Mouse (Mus musculus): ENCODE results near the gene Tjp2. TPM values are rescaled to one million over a fixed set of nuclear protein-coding genes. Genes with fewer than 3 reads are reported as not detected.
"Not testable (repeated sequence)": the region's sequence is repeated elsewhere in the genome, so short reads cannot be mapped to it uniquely, and the experiment has no call there.

Gene Tjp2
- polyA plus RNA-seq, 1 experiment from 2014 or later, result 19.2 TPM

DNA sequence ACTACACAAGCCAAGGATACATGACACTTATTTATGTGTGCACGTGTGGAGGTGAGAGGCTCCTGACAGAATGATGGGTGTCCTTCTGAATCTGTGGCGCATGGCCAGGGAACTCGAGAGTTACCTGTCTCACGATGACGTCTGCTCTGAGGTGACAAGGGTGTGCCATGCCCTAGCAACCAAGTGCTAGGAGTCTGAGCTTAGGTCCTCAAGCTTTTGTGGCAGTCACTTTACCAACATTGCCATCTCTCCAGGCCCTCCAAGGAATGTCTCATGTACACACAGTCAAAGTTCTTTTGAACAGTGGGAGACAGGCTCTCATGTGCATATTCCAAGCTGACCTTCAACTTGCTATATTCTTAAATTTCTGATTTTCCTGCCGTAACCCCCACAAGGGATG lies 33.1 kb upstream of the Tjp2 start:
- H3K4me2 ChIP-seq (replicated peaks), result no peak overlapping the region
- H3K4me3 ChIP-seq (replicated peaks), result no peak overlapping the region
- H3K36me3 ChIP-seq, result peaks cover 13% of the 10 kb centered on the region
- no peak for ATAC-seq (ENCODE audit: insufficient number of reproducible peaks, low FRiP score, low TSS enrichment, low read depth)
- H3K9me3 ChIP-seq (replicated peaks), result no peaks in the 10 kb centered on the region
- H3K27ac ChIP-seq (replicated peaks), result no peak overlapping the region
- no peak overlapping the region for H3K9ac ChIP-seq
- H3K4me1 ChIP-seq, result no peaks in the 10 kb centered on the region
- H3K27me3 ChIP-seq, result no peaks in the 10 kb centered on the region
- WGBS, result 88% methylated on average over 6 of the region's 6 CpGs

DNA sequence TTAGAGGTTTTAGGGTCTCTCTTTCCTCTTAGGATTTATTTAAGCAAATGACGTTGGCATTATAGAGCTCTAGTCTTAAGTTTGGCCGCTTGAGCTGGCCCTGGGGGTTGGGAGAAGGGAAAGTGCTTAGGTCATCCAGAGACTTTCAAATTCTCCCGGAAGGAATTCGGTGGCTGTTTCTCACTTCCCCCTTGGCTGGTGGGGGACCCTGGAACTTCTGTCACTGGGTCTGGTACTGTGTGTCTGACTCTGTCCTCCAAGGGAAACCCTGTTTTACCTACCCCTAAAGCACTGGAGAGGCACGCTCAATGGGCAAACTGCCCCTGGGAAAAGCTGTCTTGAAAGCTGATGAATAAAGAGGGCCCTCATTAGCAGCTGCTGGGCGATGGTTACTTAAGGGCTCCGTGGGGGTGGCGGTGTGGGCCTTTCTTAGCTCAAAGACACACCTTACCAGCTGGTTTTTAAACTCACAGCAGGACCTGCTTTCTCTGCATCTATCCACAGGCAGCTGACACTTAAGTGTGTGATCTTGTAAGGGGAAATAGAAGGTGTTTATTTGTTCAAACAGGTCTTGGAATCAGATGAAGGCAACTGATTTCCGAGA lies 28.9 kb upstream of the Tjp2 start:
- Histone ChIP-seq H3K36me3 (no peaks in the 10 kb centered on the region), H3K27me3 (no peaks in the 10 kb centered on the region), H3K9ac (no peak overlapping the region), H3K9me3 (replicated peaks) (no peaks in the 10 kb centered on the region), H3K4me3 (replicated peaks) (no peak overlapping the region), H3K4me2 (replicated peaks) (no peak overlapping the region), H3K4me1 (peaks cover 6% of the 10 kb centered on the region), H3K27ac (replicated peaks) (no peak overlapping the region)
- no peak for ATAC-seq (ENCODE audit: insufficient number of reproducible peaks, low FRiP score, low TSS enrichment, low read depth)
- WGBS, result 29% methylated on average over 9 of the region's 9 CpGs

DNA sequence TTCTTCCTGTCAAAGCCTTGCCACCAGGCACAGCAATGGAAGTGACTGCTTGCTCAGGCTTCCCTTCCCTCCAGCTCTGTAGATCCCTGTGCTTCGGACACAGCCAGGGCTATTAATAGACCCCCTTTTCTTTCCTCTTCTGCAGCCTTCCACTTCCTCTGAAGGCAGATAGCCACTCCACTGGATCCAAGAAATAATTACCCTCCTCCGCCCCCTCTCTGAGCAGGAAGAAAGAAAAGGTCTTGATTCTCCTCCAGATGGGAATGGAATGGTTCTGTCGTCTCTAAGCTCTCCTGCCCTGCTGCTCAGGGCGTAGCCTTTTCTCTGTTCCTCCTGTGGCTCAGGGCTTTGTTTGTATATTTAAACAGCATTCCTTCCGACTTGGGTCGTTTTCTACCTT lies 27.0 kb upstream of the Tjp2 start:
- Histone ChIP-seq H3K4me1 (peaks cover 6% of the 10 kb centered on the region), H3K36me3 (no peaks in the 10 kb centered on the region), H3K4me2 (replicated peaks) (no peak overlapping the region), H3K9me3 (replicated peaks) (no peaks in the 10 kb centered on the region), H3K27me3 (no peaks in the 10 kb centered on the region), H3K4me3 (replicated peaks) (no peak overlapping the region), H3K27ac (replicated peaks) (0 out of 2 replicates have a peak overlapping the region, but pooled peaks have one; percentile 5), H3K9ac (no peak overlapping the region)
- 15% methylated on average over 6 of the region's 6 CpGs for WGBS
- ATAC-seq (ENCODE audit: insufficient number of reproducible peaks, low FRiP score, low TSS enrichment, low read depth), result no peak; the same call in 1 of the 2 replicates

DNA sequence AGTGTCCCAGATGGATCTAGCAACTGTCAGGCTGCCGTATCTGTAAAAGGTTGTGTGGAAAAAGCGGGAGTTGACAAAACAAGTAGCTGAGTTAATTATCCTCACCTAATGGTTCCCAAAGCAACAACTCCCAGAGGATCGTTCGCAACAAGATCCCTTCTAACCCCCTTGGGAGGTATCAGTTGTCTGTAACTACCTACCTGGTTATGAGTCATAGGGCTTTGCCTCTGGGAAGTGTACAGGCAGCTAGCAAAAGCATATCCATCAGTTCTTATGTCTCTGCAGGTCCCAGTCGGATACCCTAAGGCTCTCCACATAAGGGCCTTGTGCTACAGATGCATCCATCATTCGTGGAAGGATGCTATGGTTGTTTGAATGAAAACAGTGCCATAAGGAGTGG lies 18.5 kb upstream of the Tjp2 start:
- H3K36me3 ChIP-seq, result no peaks in the 10 kb centered on the region
- H3K4me1 ChIP-seq, result peaks cover 5% of the 10 kb centered on the region; the same call in 1 of the 2 replicates
- H3K27me3 ChIP-seq, result no peaks in the 10 kb centered on the region
- H3K27ac ChIP-seq (replicated peaks), result no peak overlapping the region
- H3K4me3 ChIP-seq (replicated peaks), result no peak overlapping the region
- peak; percentile 77 for ATAC-seq (ENCODE audit: insufficient number of reproducible peaks, low FRiP score, low TSS enrichment, low read depth)
- no peaks in the 10 kb centered on the region for H3K9me3 ChIP-seq (replicated peaks)
- WGBS, result 63% methylated on average over 6 of the region's 6 CpGs
- no peak overlapping the region for H3K9ac ChIP-seq
- H3K4me2 ChIP-seq (replicated peaks), result no peak overlapping the region

DNA sequence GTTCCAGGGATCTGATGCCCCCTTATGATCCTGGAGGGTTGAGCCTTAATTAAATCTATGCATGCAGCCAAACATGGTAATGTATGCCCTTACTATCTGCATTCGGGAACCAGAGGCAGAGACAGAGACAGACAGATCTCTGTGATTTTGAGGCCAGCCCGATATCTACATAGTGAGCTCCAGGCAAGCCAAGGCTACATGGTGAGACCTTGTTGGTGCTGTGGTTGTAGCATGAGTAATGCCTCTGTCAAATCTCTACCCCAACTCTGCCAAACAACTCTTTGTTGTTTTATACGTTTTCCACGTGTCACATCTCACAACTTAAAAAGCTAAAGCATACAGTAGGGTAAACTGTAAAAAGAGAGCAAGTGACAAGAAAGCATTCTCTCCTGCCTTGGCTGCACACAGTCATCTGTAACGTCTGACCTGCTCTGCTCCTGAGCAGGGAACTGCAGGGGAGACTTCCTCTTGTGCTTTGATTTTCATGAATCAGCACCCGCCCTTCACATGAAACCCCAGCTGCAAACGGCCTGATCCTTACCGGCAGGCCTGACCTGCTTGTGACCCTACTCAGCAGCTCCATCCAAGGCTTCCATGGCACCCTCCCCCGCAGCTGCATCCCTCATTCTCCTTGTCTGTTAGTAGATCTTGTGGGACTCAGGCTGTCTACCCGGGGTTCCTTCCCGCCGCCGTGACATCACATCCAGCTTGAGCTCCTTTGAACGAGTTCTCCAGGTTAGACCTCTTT lies 17.1 kb upstream of the Tjp2 start:
- H3K4me3 ChIP-seq (replicated peaks), result no peak overlapping the region
- 30% methylated on average over 14 of the region's 14 CpGs for WGBS
- no peak for ATAC-seq (ENCODE audit: insufficient number of reproducible peaks, low FRiP score, low TSS enrichment, low read depth)
- no peak overlapping the region for H3K9ac ChIP-seq
- no peaks in the 10 kb centered on the region for H3K27me3 ChIP-seq
- peaks cover 5% of the 10 kb centered on the region; the same call in 1 of the 2 replicates for H3K4me1 ChIP-seq
- H3K4me2 ChIP-seq (replicated peaks), result no peak overlapping the region
- H3K27ac ChIP-seq (replicated peaks), result no peak overlapping the region
- no peaks in the 10 kb centered on the region for H3K9me3 ChIP-seq (replicated peaks)
- no peaks in the 10 kb centered on the region for H3K36me3 ChIP-seq

DNA sequence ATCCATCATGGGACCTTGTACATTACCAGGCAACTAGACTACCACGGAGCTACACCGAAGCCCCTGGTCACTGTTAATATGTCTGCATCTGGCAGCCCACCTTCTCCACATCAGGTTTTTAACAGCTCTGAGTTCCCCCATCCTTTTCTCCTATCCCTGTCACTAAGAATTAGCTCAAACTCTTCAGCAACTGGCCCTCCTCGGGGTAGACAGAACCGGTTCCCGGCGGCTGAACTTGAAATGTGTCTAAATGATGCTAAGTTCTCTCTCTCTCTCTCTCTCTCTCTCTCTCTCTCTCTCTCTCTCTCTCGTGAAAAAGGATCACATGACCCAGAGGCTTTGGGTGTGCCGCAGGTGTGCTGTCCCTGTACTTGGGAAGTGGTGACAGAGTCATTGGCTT lies 16.4 kb upstream of the Tjp2 start:
- WGBS, result 71% methylated on average over 8 of the region's 8 CpGs
- ATAC-seq (ENCODE audit: insufficient number of reproducible peaks, low FRiP score, low TSS enrichment, low read depth), result no peak
- Histone ChIP-seq H3K9ac (no peak overlapping the region), H3K4me2 (replicated peaks) (no peak overlapping the region), H3K27me3 (no peaks in the 10 kb centered on the region), H3K4me1 (peaks cover 5% of the 10 kb centered on the region; the same call in 1 of the 2 replicates), H3K27ac (replicated peaks) (no peak overlapping the region), H3K9me3 (replicated peaks) (no peaks in the 10 kb centered on the region), H3K4me3 (replicated peaks) (no peak overlapping the region), H3K36me3 (no peaks in the 10 kb centered on the region)

DNA sequence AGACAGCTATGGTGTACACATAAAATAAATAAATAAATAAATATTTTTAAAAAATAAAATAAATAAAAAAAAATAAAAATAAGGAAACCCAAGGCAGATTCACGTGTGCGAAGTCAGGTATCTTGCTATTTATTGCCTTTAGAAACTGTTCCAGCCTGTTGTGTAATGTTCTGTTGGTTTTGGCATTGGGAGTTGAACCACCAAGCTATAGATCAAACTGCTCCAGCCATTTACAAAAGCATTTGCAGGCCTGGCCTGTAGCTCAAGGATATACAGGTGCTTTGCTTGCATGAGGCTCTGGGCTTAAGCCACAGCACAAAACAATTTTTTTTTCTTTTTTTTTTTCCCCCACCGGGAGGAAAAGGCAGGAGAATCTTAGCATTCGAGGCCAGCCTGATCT lies 13.2 kb upstream of the Tjp2 start:
- H3K36me3 ChIP-seq, result no peaks in the 10 kb centered on the region
- no peaks in the 10 kb centered on the region for H3K9me3 ChIP-seq (replicated peaks)
- no peak overlapping the region for H3K27ac ChIP-seq (replicated peaks)
- no peaks in the 10 kb centered on the region for H3K27me3 ChIP-seq
- H3K4me2 ChIP-seq (replicated peaks), result no peak overlapping the region
- ATAC-seq (ENCODE audit: insufficient number of reproducible peaks, low FRiP score, low TSS enrichment, low read depth), result no peak
- H3K9ac ChIP-seq, result no peak overlapping the region
- peaks cover 5% of the 10 kb centered on the region; the same call in 1 of the 2 replicates for H3K4me1 ChIP-seq
- no peak overlapping the region for H3K4me3 ChIP-seq (replicated peaks)
- WGBS, result 80% methylated on average over 4 of the region's 4 CpGs

DNA sequence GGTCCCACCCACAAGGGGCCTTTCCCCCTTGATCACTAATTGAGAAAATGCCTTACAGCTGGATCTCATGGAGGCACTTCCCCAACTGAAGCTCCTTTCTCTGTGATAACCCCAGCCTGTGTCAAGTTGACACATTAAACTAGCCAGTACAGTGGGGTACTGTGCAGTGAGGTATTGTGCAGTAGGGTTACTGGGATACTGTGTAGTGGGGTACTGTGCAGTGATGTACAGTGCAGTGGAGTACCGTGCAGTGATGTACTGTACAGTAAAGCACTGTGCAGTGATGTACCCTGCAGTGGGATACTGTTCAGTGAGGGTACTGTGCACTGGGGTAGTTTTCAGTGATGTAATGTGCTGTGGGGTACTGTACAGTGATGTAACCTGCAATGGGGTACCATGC lies 7.5 kb upstream of the Tjp2 start:
- H3K9me3 ChIP-seq (replicated peaks); H3K9ac ChIP-seq; H3K4me2 ChIP-seq (replicated peaks); H3K36me3 ChIP-seq; H3K4me1 ChIP-seq; ATAC-seq (ENCODE audit: insufficient number of reproducible peaks, low FRiP score, low TSS enrichment, low read depth); H3K4me3 ChIP-seq (replicated peaks); H3K27ac ChIP-seq (replicated peaks); H3K27me3 ChIP-seq: not testable (repeated sequence)
- 86% methylated on average over 1 of the region's 1 CpGs for WGBS

DNA sequence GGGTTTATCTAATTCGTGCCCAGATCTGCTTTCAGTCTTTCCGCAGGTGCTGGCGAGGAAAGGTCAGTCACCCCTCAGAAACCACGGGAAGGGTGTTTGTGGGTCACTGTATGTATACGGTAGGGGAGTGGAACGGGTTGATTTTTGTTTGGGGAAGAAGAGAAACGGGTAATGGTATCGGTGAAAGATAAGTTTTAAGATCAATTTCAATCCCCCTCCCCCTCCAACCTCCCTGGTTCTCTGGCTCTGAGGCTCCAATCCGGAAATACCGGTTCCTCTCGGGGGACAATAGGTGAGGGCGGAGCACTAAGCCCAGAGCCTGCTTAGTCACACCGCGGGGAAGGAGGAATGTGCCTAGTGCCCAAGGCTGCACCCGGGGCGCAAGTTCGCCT lies 471 bp upstream of the Tjp2 start:
- no peak overlapping the region for H3K9ac ChIP-seq
- peaks cover 16% of the 10 kb centered on the region; the same call in 1 of the 2 replicates for H3K4me1 ChIP-seq
- WGBS, result 2% methylated on average over 17 of the region's 17 CpGs
- peak overlapping the region; percentile 91 for H3K4me2 ChIP-seq (replicated peaks)
- no peaks in the 10 kb centered on the region for H3K9me3 ChIP-seq (replicated peaks)
- H3K27ac ChIP-seq (replicated peaks), result peak overlapping the region; percentile 75; the same call in 1 of the 2 replicates
- peaks cover 31% of the 10 kb centered on the region for H3K27me3 ChIP-seq
- peak overlapping the region; percentile 54 for H3K4me3 ChIP-seq (replicated peaks)
- H3K36me3 ChIP-seq, result no peaks in the 10 kb centered on the region
- no peak for ATAC-seq (ENCODE audit: insufficient number of reproducible peaks, low FRiP score, low TSS enrichment, low read depth)

DNA sequence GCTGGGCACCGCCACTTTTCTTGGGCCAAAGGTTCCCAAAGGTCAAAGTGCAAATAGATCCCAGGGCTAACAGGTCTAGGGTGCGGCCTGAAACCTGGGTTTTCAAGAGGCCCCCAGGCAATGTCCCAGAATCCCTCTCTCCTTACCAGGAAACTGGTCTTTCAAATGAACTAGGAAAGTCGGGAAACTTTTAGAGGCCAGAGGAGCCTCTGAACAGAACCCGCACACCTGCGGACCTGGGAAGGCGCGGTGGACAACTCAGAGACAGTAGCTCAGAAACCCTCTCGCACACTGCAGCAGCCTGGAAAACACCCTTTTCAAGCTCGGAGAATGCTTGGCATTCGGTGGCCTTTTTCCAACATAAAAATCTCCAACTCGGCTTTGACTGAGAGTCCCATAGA lies 979 bp downstream of the Tjp2 start:
- WGBS, result 13% methylated on average over 11 of the region's 11 CpGs
- no peak overlapping the region for H3K9ac ChIP-seq
- H3K36me3 ChIP-seq, result no peaks in the 10 kb centered on the region
- H3K27me3 ChIP-seq, result peaks cover 31% of the 10 kb centered on the region
- H3K9me3 ChIP-seq (replicated peaks), result no peaks in the 10 kb centered on the region
- H3K4me1 ChIP-seq, result peaks cover 16% of the 10 kb centered on the region; the same call in 1 of the 2 replicates
- H3K4me2 ChIP-seq (replicated peaks), result peak overlapping the region; percentile 91
- H3K4me3 ChIP-seq (replicated peaks), result peak overlapping the region; percentile 54
- peak overlapping the region; percentile 75; the same call in 1 of the 2 replicates for H3K27ac ChIP-seq (replicated peaks)
- ATAC-seq (ENCODE audit: insufficient number of reproducible peaks, low FRiP score, low TSS enrichment, low read depth), result no peak

DNA sequence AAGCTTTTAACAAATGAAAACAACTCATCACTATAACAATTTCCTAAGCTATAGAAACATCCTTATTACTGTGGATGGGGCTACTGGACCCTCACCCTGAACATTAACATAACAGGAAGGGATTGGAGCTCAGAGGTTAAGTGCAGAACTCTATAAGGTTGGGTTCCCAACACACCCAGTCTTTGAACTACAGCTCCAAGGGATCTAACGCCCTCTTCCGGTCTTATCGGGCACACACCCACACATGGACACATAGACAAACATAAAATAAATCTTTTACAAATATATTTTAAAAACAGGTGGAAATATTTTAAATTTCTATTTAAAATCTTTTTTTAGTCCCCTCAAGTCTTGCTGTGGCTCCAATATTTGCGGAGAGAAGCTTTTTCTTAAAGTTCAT lies 3.4 kb downstream of the Tjp2 start:
- H3K9me3 ChIP-seq (replicated peaks), result no peaks in the 10 kb centered on the region
- H3K9ac ChIP-seq, result no peak overlapping the region
- H3K36me3 ChIP-seq, result no peaks in the 10 kb centered on the region
- ATAC-seq (ENCODE audit: insufficient number of reproducible peaks, low FRiP score, low TSS enrichment, low read depth), result no peak
- WGBS, result 79% methylated on average over 4 of the region's 4 CpGs
- H3K27ac ChIP-seq (replicated peaks), result no peak overlapping the region
- peaks cover 16% of the 10 kb centered on the region; the same call in 1 of the 2 replicates for H3K4me1 ChIP-seq
- H3K27me3 ChIP-seq, result peaks cover 28% of the 10 kb centered on the region
- no peak overlapping the region for H3K4me2 ChIP-seq (replicated peaks)
- no peak overlapping the region for H3K4me3 ChIP-seq (replicated peaks)

All from embryonic facial prominence, embryonic 15.5 days (tissue).